Mouse (Mus musculus) heart, postnatal 36 days (tissue): Measurements from ENCODE around the gene Olfr520. TPM values are rescaled to one million over a fixed set of nuclear protein-coding genes. Genes with fewer than 3 reads are reported as not detected.
"Not testable (repeated sequence)": the region's sequence is repeated elsewhere in the genome, so short reads cannot be mapped to it uniquely, and the experiment has no call there.

Experiments
- DNase-seq, 2 experiments: peaks; one replicate each; pipeline ENCODE4 v3.0.0; 2021 to 2022
- intact Hi-C: fragments of 180-260 bp; cut with DNase I; formaldehyde crosslinking; loops from one replicate; pipeline ENCODE4 v1.15.1; 2025
- total RNA-seq, 2 experiments: library from RNA; stranded (reverse); gene quantifications; 2 replicates each; pipeline ENCODE4 v1.2.3; 2021

Gene Olfr520
- total RNA-seq: under 1 TPM in 1 of 2 experiments, not detected in 1; 0.22 TPM

DNA sequence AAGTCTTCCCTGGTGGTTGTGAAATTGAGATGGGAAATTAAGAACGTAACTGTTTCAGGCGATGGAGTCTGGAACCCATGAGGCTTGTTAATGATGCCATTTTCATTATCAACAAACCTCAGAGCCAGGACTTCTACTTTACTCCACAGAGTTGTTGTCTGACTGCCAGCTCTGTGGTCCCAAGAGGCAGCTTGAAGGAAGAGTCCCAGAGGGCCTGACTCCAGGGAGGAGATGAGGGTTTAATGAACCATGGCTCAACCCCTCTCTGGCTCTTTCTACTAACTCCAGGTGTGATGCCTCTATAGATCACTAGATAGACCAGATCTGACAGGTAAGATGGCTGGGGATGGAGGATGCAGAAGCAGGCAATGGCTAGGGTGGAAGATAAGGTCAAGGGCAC lies at the start of gene Olfr520:
Olfr520 (plus strand) TSS at position 301 of the 400 bp plus-strand sequence.
- no peak for DNase-seq
- intact Hi-C loops: loop anchor here (5.0 kb wide), 2 partner anchors 57 to 67 kb away; no protein-coding TSS in a partner anchor

DNA sequence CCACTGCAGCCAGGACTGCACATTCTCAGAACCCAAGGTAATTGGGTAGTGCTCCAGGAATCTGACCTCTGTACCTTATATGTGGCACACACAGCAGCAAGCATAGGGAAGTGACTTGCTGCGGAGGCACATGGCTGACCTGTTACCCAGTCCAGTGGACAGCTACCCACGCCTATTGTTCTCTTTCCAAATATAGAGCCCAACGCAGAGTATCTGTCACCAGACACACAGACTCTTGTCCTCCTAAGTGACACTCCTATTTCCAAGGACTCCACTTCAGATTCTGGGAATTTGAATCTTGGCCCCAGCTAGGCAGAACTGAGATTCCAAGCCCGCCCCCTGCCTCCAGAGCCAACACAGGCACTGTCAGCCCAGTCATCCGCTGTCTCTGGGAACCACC lies 49.3 kb upstream of the Olfr520 start:
- intact Hi-C loops: no loop called here
- DNase-seq: no peak

DNA sequence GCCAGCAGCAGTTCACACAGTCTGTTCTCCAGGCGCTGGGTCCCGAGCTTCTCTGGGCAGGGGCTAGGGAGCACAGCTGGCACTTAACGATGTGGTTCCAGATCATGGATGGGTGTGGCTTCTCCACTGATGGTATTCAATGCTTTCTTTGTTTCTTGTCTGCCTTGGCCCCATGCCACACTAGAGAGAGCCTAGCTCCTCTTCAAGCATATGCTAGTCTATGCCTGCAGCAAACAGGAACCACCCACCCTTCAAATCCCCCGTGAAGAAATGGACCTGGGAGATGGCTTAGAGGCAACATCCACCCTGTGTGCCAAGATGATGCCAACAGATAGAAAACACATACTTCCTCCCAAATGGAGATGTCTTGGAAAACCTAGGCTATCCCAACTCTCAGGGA lies 46.0 kb upstream of the Olfr520 start:
- intact Hi-C loops: no loop called here
- DNase-seq: no peak

- intact Hi-C loops: no loop called here
- no peak for DNase-seq
These were observed 39.3 kb upstream of the Olfr520 start for GRCm38 (mm10) chr7:99690819-99691218.

DNA sequence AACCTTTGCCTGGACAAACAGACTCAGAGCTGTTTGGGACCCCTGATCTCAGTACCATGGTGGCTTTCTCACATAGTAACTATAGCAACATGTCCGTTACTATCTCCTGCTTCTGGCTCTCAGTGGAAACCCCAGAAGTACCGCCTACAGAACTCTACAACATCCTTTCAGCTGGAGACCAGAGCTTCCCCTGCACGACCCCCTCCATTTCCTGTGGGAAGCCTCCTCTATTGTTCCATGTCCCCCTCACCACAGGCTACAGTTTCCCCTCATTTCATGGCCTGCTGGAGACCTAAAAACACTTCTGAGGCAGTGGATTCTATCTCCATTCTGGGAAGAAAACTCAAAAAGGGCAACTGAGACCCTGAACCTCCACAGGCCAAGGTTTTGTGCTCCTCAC lies 37.7 kb upstream of the Olfr520 start:
- intact Hi-C loops: no loop called here
- no peak for DNase-seq

- intact Hi-C loops: no loop called here
- no peak for DNase-seq
These were observed 36.7 kb upstream of the Olfr520 start for GRCm38 (mm10) chr7:99693387-99693786.

GRCm38 (mm10) chr7:99693976-99694375 lies 36.1 kb upstream of the Olfr520 start:
- intact Hi-C loops: no loop called here
- DNase-seq: no peak

GRCm38 (mm10) chr7:99694424-99694823 lies 35.6 kb upstream of the Olfr520 start:
- DNase-seq, intact Hi-C loops: not testable (repeated sequence)

GRCm38 (mm10) chr7:99695471-99696057 lies 34.5 kb upstream of the Olfr520 start:
- intact Hi-C loops: no loop called here
- DNase-seq: no peak

DNA sequence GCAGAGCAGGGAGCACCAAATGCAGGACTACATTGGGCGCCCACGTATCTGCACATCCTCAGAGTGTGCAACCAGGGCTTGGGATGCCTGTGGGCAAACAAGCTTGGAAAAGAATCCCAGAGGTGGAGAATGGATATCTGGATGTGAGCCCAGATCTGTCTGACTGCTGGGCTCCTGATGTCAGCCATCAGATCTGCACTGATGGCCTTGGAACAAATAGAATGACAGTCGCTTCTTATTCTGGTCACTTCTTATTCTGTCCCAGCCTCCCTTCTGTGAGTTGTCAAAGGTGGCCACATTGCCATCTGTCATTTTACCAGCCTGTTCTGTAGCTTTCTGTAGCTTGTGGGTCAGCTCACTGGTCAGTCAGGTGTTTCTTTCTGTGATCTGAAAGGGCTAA lies 31.5 kb upstream of the Olfr520 start:
- no peak for DNase-seq
- intact Hi-C loops: no loop called here

GRCm38 (mm10) chr7:99699106-99699505 lies 31.0 kb upstream of the Olfr520 start:
- DNase-seq: no peak
- intact Hi-C loops: no loop called here

DNA sequence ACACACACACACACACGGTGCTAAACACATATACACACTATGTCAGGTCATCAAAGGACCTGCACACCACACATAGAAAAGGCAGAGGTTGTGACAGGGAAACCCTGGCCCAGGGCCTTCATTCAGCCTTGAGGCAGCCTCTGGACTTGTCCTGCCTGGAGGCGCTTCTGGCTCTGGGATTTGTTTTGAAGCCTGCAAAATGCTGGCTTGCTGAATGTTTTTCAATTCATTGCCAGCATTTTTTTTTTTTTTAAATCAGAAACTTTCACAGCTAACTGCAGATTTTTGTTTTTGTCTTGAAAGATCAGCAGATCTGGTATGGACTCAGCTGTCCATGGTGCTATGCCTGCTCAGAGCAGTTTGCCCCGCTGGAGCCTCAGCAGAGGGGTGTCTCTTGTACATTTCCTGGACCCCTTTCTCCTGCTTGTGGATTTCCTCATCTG lies 30.3 kb upstream of the Olfr520 start:
- peak in 1 of 2 experiments; percentile 44 for DNase-seq
- intact Hi-C loops: no loop called here

DNA sequence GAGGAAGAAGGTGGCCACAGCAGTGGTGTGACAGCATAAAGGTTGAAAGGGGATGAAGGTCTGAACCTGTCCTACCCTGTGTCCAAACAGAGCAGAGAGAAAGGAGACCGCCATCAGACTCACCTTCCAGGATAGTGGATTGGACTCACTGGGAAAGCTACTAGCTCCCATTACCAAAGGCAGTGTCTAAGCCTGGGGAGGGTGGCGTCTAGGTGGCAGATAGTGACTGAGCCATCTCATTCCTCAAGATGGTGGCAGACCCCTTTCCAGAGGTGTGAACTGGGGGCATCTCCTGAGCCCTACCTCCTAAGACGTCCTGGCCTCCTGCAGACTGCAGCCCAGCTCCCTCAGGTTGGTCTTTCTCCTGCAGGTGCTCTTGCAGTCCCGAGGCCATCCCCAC lies 29.4 kb upstream of the Olfr520 start:
- intact Hi-C loops: no loop called here
- DNase-seq: no peak

DNA sequence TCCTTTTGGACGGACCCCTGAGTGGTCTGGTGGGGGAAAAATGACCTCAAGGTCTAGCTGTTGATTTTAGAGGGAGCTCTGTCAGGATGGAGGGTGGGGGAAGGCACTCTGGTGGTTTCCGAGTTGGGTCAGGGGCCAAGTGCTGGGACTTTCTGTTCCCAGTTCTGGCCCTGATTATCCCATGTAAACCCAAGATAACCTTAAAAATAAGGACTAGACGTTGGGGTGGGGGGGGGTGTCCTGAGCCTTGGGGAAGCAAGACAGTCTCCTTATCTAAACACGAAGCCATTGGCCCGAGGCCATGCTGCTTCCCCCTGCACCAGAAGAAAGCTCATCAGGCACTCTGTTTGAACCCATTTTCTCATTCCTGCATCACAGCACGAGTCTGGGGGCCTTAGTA lies 27.9 kb upstream of the Olfr520 start:
- DNase-seq: no peak

DNA sequence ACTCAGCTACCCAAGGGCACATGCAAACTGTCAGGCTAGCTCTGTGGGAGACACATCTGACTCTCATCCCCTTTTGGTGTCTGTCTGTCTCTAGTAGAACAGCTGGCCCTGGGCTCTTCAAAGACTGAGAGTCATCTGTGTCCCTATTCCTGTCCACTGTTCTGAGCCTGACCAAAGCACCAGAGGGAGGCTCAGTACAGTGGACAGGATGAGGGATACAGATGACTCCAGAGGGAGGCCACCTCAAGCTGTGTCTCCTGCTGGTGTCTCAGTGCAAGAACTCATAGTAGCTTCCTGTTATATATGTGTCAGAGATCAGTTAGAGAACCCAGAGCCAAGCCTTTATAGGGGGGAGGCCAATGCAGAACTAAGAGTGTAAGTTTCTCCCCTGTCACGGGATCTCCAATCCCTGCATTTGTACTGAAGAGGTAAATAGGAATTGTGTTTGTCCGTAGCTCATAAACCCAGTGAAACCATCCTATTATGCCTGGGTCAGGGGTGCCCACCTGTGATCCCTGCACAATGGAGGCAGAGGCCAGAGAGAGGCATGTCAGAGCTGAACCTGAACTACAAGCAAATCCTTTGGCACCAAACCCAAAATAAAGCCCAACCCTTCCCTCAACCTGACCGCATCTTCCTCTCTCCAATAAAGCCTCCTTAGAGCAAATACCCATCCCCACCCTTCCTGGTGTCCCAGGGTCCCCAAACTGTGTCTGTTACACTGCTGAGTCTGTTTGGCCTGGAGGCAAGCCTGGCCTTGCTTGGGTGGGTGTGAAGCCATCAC lies 25.1 kb upstream of the Olfr520 start:
- peak in 1 of 2 experiments; percentile 34 for DNase-seq
- intact Hi-C loops: no loop called here

More for the DNA sequence above, 27.9 kb upstream of the Olfr520 start:
- intact Hi-C loops: no loop called here

- peak in 1 of 2 experiments; percentile 61 for DNase-seq
- intact Hi-C loops: no loop called here
These were observed 23.6 kb upstream of the Olfr520 start for GRCm38 (mm10) chr7:99706341-99707037.

DNA sequence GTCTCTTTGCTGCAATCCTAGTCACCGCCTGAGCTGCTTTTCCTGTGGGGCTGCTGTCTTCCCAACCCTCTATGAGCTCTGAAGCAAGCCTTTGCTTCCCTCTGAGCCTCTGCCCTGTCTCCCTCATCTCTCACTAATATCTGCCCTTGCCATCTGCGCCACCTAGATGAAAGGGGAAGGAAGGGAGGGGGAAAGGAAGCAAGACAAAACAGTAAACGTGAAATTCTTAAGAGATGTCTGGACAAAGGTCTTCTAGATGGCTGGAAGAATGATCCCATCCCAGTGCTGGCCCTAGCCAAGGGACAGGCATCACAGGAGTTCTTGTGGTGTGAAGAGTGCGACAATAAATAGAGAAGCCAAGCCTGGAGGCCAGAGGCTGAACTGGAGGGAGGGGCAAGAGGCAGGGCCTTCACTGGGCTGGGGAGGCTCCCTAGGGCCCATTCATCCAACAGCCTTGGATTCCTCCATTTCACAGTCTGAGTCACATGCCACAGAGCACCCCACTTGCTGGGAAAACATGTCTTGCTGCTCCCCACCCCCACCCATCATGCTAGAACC lies 23.0 kb upstream of the Olfr520 start:
- intact Hi-C loops: no loop called here
- DNase-seq: peak; percentile 58 to 63

- intact Hi-C loops: no loop called here
- no peak for DNase-seq
These were observed 22.4 kb upstream of the Olfr520 start for GRCm38 (mm10) chr7:99707671-99708070.

- intact Hi-C loops: no loop called here
These were observed 21.8 kb upstream of the Olfr520 start for GRCm38 (mm10) chr7:99708301-99708721.

GRCm38 (mm10) chr7:99708750-99709149 lies 21.3 kb upstream of the Olfr520 start:
- intact Hi-C loops: no loop called here
- no peak for DNase-seq

More at GRCm38 (mm10) chr7:99708301-99708721, 21.8 kb upstream of the Olfr520 start:
- DNase-seq: no peak

DNA sequence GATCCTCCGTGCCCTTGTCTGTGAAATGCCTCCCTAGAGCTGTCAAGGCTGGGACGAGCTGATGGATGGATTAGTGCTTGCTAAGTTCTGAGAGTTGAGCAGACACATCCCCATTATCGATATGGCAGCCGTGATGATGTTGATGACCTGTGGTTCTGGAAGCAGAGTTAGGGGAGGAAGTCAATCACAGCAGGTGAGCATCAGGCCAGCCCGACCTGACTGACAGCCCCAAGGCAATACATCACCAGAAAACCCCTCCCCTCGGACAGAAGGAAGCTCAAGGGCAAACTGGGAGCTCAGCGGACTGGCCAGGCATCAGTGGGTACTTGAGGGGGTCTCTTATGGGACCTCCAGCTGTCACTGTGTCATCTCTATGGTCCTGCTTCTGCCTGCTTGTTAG lies 20.1 kb upstream of the Olfr520 start:
- no peak for DNase-seq
- intact Hi-C loops: loop anchor here (1.0 to 5.0 kb wide), 5 partner anchors 41 to 167 kb away; no protein-coding TSS in a partner anchor
